Mouse (Mus musculus): ENCODE results near the gene Bach1. TPM values are rescaled to one million over a fixed set of nuclear protein-coding genes. Genes with fewer than 3 reads are reported as not detected.

Bach1 gene
- 7.0 and 8.6 TPM in 2 replicates for polyA plus RNA-seq (2015; fragmentation: Nextera tagmentation; extraction: Ambion mirVana)

GRCm38 (mm10) chr16:87698692-87699305 lies at the start of gene Bach1:
TSS of gene Bach1 (plus strand) at chr16:87698945.

Other genes with a start within 250 kb of the Bach1 start
- 28.4 and 34.0 TPM in 2 replicates for gene Usp16, start 244.2 kb upstream of the Bach1 start, polyA plus RNA-seq (2015; fragmentation: Nextera tagmentation; extraction: Ambion mirVana)
- 177 and 195 TPM in 2 replicates for gene Cct8, start 203.1 kb upstream of the Bach1 start, polyA plus RNA-seq (2015; fragmentation: Nextera tagmentation; extraction: Ambion mirVana)
- 3.5 and 5.2 TPM in 2 replicates for gene Map3k7cl, start 145.6 kb upstream of the Bach1 start, polyA plus RNA-seq (2015; fragmentation: Nextera tagmentation; extraction: Ambion mirVana)